Mouse (Mus musculus): ENCODE results near the gene Aebp1. TPM values are rescaled to one million over a fixed set of nuclear protein-coding genes. Genes with fewer than 3 reads are reported as not detected.

Gene Aebp1
- polyA plus RNA-seq, 1 experiment: 372 TPM

DNA sequence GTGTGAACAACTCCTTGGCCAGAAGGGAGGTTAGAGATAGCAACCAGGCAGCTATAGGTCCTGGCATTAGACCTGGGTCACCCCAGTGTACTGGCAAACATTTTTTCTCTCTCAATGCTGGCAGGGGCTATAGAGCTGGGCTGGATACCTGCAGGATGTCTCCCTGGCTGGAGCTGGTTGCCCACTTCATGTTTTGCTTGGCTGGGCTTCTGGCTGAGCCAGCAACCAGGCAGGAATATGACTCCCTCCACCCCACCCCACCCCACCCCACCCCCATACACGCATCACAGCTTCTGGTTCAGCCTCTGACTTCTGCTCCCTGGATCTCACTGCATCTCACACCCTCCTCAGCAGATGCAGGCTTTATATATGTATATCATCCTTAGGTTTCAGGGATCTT, 9.4 kb upstream of the Aebp1 start:
- Histone ChIP-seq H3K4me1 (ENCODE audit: control insufficient read depth, insufficient read depth, low read length) (peaks cover 21% of the 10 kb centered on the region), H3K27ac (ENCODE audit: insufficient read depth, low read length) (peak overlapping the region; percentile 43; the same call in 1 of the 2 replicates), H3K4me3 (ENCODE audit: insufficient read depth, low read length) (no peak overlapping the region)
- TF ChIP-seq POLR2A (IDR thresholded peaks at IDR 0.05; ENCODE audit: low read depth, low read length) (no peak), CTCF (IDR thresholded peaks at IDR 0.05; ENCODE audit: borderline replicate concordance, insufficient read depth, low read length) (no peak)

- H3K4me1 ChIP-seq (ENCODE audit: control insufficient read depth, insufficient read depth, low read length): peaks cover 23% of the 10 kb centered on the region; the same call in 1 of the 2 replicates
- H3K4me3 ChIP-seq (ENCODE audit: insufficient read depth, low read length): no peak overlapping the region
- TF ChIP-seq POLR2A (IDR thresholded peaks at IDR 0.05; ENCODE audit: low read depth, low read length) (no peak), CTCF (IDR thresholded peaks at IDR 0.05; ENCODE audit: borderline replicate concordance, insufficient read depth, low read length) (no peak)
- H3K27ac ChIP-seq (ENCODE audit: insufficient read depth, low read length): peak overlapping the region; percentile 91
Observed at GRCm38 (mm10) chr11:5855481-5855880, 6.3 kb upstream of the Aebp1 start.

DNA sequence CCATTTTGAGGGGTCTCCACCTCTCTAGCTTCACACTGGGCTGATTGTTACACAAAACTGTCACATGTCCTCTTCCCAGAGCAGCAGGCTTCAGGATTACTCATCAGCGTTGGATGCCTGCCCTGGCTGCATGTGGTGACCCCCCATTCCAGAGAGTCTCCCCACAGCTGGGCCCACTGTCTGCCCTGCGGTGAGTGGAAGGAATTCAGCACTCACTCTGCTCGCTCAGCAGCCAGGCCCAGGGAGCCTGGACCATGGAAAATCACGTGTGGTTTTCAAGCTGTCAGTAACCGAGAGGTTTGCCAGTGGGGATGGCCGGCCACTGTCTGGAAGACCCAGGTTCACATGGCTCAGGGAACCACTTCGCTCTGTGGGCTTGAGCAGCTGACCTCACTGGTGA, 5.8 kb upstream of the Aebp1 start:
- Histone ChIP-seq H3K4me1 (ENCODE audit: control insufficient read depth, insufficient read depth, low read length) (peaks cover 27% of the 10 kb centered on the region; the same call in 1 of the 2 replicates), H3K27ac (ENCODE audit: insufficient read depth, low read length) (peak overlapping the region; percentile 91)
- no peak for TF ChIP-seq CTCF (IDR thresholded peaks at IDR 0.05; ENCODE audit: borderline replicate concordance, insufficient read depth, low read length)
- TF ChIP-seq POLR2A (IDR thresholded peaks at IDR 0.05; ENCODE audit: low read depth, low read length): no peak

DNA sequence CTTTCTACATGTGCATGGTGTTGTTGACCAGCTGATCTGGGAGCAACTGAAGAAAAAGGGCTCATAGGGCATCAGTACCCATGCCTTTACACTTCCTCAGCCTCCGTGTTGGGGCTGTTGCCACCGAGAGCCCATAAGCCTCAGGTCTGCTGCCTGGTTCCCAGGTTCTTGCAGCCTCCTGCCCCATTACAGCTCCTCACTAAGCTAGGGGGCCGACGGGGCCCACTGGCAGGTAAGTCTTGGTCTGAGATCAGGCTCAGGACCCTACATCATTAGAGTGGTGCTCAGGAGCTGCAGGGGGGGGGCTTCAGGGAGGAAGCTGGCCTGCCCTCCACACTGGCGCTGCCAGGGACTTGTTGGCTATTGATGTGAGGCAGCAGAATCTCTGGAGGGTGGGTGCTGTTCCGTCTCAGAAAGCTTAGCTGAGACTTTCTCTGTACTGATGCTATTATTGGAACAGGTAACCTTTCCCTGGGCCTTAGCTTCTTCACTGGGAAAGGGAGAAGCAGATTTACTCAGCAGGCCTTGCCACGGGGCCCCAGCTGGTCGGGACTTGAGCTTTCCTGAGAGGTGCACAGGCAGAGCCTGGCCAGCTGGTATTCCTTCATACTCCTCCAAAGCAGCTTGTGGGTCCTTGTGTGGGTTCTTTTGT, 5.1 kb upstream of the Aebp1 start:
- Histone ChIP-seq H3K4me3 (ENCODE audit: insufficient read depth, low read length) (no peak overlapping the region), H3K27ac (ENCODE audit: insufficient read depth, low read length) (peak overlapping the region; percentile 91), H3K4me1 (ENCODE audit: control insufficient read depth, insufficient read depth, low read length) (peaks cover 26% of the 10 kb centered on the region)
- TF ChIP-seq CTCF (IDR thresholded peaks at IDR 0.05; ENCODE audit: borderline replicate concordance, insufficient read depth, low read length) (no peak), POLR2A (IDR thresholded peaks at IDR 0.05; ENCODE audit: low read depth, low read length) (no peak)

More for the DNA sequence above, 5.8 kb upstream of the Aebp1 start:
- H3K4me3 ChIP-seq (ENCODE audit: insufficient read depth, low read length): no peak overlapping the region

GRCm38 (mm10) chr11:5858723-5859122, 3.0 kb upstream of the Aebp1 start:
- Histone ChIP-seq H3K27ac (ENCODE audit: insufficient read depth, low read length) (no peak overlapping the region), H3K4me3 (ENCODE audit: insufficient read depth, low read length) (no peak overlapping the region), H3K4me1 (ENCODE audit: control insufficient read depth, insufficient read depth, low read length) (peaks cover 28% of the 10 kb centered on the region)
- TF ChIP-seq CTCF (IDR thresholded peaks at IDR 0.05; ENCODE audit: borderline replicate concordance, insufficient read depth, low read length) (no peak), POLR2A (IDR thresholded peaks at IDR 0.05; ENCODE audit: low read depth, low read length) (no peak)

GRCm38 (mm10) chr11:5859883-5860550, 1.7 kb upstream of the Aebp1 start:
- Histone ChIP-seq H3K4me1 (ENCODE audit: control insufficient read depth, insufficient read depth, low read length) (peaks cover 28% of the 10 kb centered on the region), H3K4me3 (ENCODE audit: insufficient read depth, low read length) (no peak overlapping the region), H3K27ac (ENCODE audit: insufficient read depth, low read length) (peak overlapping the region; percentile 62)
- TF ChIP-seq POLR2A (IDR thresholded peaks at IDR 0.05; ENCODE audit: low read depth, low read length) (no peak), CTCF (IDR thresholded peaks at IDR 0.05; ENCODE audit: borderline replicate concordance, insufficient read depth, low read length) (no peak)

- H3K4me3 ChIP-seq (ENCODE audit: insufficient read depth, low read length): no peak overlapping the region
- TF ChIP-seq POLR2A (IDR thresholded peaks at IDR 0.05; ENCODE audit: low read depth, low read length) (peak; percentile 11; the same call in 1 of the 2 replicates), CTCF (IDR thresholded peaks at IDR 0.05; ENCODE audit: borderline replicate concordance, insufficient read depth, low read length) (no peak)
- peak overlapping the region; percentile 62 for H3K27ac ChIP-seq (ENCODE audit: insufficient read depth, low read length)
- H3K4me1 ChIP-seq (ENCODE audit: control insufficient read depth, insufficient read depth, low read length): peaks cover 28% of the 10 kb centered on the region
Observed at GRCm38 (mm10) chr11:5860639-5861038, 1.1 kb upstream of the Aebp1 start.

GRCm38 (mm10) chr11:5862394-5863105, 803 bp downstream of the Aebp1 start:
- Histone ChIP-seq H3K4me1 (ENCODE audit: control insufficient read depth, insufficient read depth, low read length) (peaks cover 21% of the 10 kb centered on the region), H3K27ac (ENCODE audit: insufficient read depth, low read length) (peak overlapping the region; percentile 90), H3K4me3 (ENCODE audit: insufficient read depth, low read length) (peak overlapping the region; percentile 73)
- peak; percentile 59; the same call in 1 of the 2 replicates for TF ChIP-seq POLR2A (IDR thresholded peaks at IDR 0.05; ENCODE audit: low read depth, low read length)
- TF ChIP-seq CTCF (IDR thresholded peaks at IDR 0.05; ENCODE audit: borderline replicate concordance, insufficient read depth, low read length): no peak

- Histone ChIP-seq H3K27ac (ENCODE audit: insufficient read depth, low read length) (no peak overlapping the region), H3K4me3 (ENCODE audit: insufficient read depth, low read length) (no peak overlapping the region)
- TF ChIP-seq POLR2A (IDR thresholded peaks at IDR 0.05; ENCODE audit: low read depth, low read length) (no peak), CTCF (IDR thresholded peaks at IDR 0.05; ENCODE audit: borderline replicate concordance, insufficient read depth, low read length) (no peak)
Observed at GRCm38 (mm10) chr11:5867196-5867595, 5.4 kb downstream of the Aebp1 start.

More at GRCm38 (mm10) chr11:5867196-5867595, 5.4 kb downstream of the Aebp1 start:
- 0 out of 2 replicates have a peak, but pooled peaks cover 4% of the 10 kb centered on the region for H3K4me1 ChIP-seq (ENCODE audit: control insufficient read depth, insufficient read depth, low read length)
